Mouse (Mus musculus): ENCODE measurements around the gene Fnbp1. TPM values are rescaled to one million over a fixed set of nuclear protein-coding genes. Genes with fewer than 3 reads are reported as not detected.

Fnbp1 gene
- polyA plus RNA-seq, 1 experiment from 2014 or later, result 12.7 TPM

DNA sequence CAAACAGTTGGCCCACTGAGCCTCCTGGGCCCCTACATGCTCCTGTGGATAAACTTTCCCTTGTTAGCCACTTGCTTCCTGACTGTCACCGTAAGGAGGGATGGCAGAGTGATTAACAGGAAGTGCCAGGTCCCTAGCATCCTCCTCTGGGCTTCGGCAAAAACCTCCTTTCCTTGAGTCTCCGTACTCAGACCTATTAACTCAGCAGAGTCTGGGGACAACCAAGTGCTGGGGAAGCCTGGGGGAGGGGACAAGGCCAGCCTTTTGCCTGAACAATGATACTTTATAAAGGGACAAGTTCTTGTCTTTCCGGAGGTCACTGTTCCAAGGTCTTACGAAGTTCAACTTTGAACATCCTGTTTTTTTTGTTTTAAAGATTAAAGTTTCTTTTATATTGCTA is 54.7 kb downstream of the Fnbp1 start:
- Histone ChIP-seq H3K9ac (no peak overlapping the region), H3K27ac (no peak overlapping the region), H3K4me1 (peaks cover 34% of the 10 kb centered on the region), H3K4me3 (no peak overlapping the region), H3K9me3 (replicated peaks) (no peaks in the 10 kb centered on the region), H3K27me3 (no peaks in the 10 kb centered on the region), H3K36me3 (ENCODE audit: poor library complexity, severe bottlenecking) (peaks cover 18% of the 10 kb centered on the region), H3K4me2 (no peak overlapping the region)
- no peak for ATAC-seq
- 48% methylated on average over 5 of the region's 5 CpGs for WGBS

DNA sequence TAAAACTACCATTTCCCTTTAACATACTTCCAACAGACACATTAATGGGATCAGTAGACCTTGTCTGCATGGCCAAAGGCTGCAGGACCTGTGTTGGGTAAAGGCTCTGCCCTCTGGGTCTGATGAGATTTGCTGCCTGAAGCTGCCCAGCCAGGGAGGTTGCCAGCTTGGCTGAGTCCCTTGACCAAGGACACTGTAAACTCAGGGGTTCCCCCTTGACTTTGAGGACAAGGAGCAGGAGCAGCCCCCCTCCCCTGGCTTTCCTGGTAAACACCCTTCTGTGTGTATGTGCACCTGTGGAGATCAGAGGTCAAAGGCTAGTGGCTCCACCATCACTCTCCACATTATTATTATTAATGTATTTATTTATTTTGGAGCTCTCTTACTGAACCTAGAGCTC is 55.3 kb downstream of the Fnbp1 start:
- ATAC-seq, result no peak
- Histone ChIP-seq H3K36me3 (ENCODE audit: poor library complexity, severe bottlenecking) (peaks cover 18% of the 10 kb centered on the region), H3K4me3 (no peak overlapping the region), H3K27ac (no peak overlapping the region), H3K27me3 (no peaks in the 10 kb centered on the region), H3K4me2 (no peak overlapping the region), H3K4me1 (peaks cover 34% of the 10 kb centered on the region), H3K9me3 (replicated peaks) (no peaks in the 10 kb centered on the region), H3K9ac (no peak overlapping the region)

DNA sequence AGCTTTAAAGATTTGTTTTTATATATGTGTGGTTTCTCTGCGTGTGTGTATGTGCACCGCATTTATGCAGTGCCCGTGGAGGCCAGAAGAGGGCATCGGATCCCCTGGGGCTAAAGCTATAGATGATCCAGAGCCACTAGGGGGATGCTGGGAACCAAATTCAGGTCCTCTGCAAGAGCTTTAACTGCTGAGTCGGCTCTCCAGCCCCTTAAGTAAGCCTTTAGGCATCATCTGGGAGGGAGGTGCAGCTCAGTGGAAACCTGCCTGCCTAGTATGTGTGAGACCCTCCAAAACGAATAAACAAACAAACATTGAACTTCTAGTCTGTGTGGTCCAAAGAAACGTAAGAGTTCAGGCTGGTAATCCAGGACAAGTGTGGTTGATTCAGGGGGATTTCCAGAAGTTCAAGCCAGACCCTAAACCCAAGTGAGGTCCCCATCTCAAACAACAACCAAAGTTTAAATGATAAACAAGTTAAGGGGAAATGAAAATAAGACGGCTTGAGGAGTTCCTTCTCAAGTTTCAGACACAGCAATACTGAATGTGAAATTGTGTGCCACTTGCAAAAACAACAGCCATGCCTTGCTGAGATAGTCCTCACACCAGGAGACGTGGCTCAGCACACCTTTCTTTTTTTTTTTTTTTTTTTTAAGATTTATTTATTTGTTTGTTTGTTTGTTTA is 57.5 kb downstream of the Fnbp1 start:
- H3K4me3 ChIP-seq, result no peak overlapping the region
- no peak overlapping the region for H3K27ac ChIP-seq
- no peak overlapping the region for H3K9ac ChIP-seq
- ATAC-seq, result no peak
- no peaks in the 10 kb centered on the region for H3K9me3 ChIP-seq (replicated peaks)
- peaks cover 21% of the 10 kb centered on the region for H3K36me3 ChIP-seq (ENCODE audit: poor library complexity, severe bottlenecking)
- H3K4me2 ChIP-seq, result no peak overlapping the region
- H3K27me3 ChIP-seq, result no peaks in the 10 kb centered on the region
- 94% methylated on average over 9 of the region's 9 CpGs for WGBS
- peaks cover 24% of the 10 kb centered on the region for H3K4me1 ChIP-seq

DNA sequence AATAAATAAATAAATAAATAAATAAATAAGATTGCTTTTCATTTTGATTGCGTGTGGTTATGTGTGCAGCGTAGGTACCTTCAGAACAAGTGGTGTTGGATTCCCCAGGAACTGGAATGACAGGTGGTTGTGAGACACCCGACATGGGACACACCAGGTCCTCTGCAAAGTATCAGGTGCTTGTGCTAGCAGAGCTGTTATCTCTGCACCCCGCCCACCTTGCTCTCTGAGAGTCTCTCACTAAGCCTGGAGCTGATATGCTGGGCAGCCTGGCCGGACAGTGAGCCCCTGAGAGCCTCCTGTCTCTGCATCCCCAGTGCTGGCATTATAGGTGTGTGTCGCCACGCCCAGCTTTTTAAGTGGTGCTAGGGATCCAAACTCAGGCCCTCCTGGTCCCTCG is 58.4 kb downstream of the Fnbp1 start:
- peaks cover 22% of the 10 kb centered on the region for H3K36me3 ChIP-seq (ENCODE audit: poor library complexity, severe bottlenecking)
- H3K27me3 ChIP-seq, result no peaks in the 10 kb centered on the region
- H3K4me3 ChIP-seq, result no peak overlapping the region
- no peak for ATAC-seq
- H3K9me3 ChIP-seq (replicated peaks), result no peaks in the 10 kb centered on the region
- H3K4me2 ChIP-seq, result no peak overlapping the region
- H3K4me1 ChIP-seq, result peaks cover 14% of the 10 kb centered on the region
- WGBS, result 95% methylated on average over 8 of the region's 8 CpGs
- H3K27ac ChIP-seq, result no peak overlapping the region
- no peak overlapping the region for H3K9ac ChIP-seq

DNA sequence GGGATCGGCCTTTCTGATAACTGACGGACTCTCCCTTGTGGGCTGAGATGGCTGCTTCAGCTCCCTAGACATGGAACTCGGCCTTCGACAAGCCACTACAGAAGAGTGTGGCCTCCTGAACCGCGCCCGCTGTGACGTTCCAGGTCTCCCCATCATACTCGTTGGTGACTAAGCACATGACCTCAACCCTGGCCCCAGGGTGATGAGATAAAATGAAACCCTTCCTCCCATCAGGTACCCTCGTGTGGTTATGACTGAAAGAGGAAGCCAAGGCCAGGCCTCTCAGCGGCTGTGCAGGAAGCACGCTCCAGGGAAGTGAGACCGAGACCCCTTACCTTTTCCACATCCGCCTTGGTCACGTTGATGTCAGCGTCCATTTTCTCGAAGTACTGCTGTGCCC is 59.2 kb downstream of the Fnbp1 start:
- no peak overlapping the region for H3K4me2 ChIP-seq
- WGBS, result 94% methylated on average over 17 of the region's 17 CpGs
- no peak overlapping the region for H3K27ac ChIP-seq
- H3K27me3 ChIP-seq, result no peaks in the 10 kb centered on the region
- peaks cover 22% of the 10 kb centered on the region for H3K36me3 ChIP-seq (ENCODE audit: poor library complexity, severe bottlenecking)
- H3K9me3 ChIP-seq (replicated peaks), result no peaks in the 10 kb centered on the region
- no peak overlapping the region for H3K9ac ChIP-seq
- 0 out of 2 replicates have a peak, but pooled peaks cover 7% of the 10 kb centered on the region for H3K4me1 ChIP-seq
- ATAC-seq, result no peak
- H3K4me3 ChIP-seq, result no peak overlapping the region

DNA sequence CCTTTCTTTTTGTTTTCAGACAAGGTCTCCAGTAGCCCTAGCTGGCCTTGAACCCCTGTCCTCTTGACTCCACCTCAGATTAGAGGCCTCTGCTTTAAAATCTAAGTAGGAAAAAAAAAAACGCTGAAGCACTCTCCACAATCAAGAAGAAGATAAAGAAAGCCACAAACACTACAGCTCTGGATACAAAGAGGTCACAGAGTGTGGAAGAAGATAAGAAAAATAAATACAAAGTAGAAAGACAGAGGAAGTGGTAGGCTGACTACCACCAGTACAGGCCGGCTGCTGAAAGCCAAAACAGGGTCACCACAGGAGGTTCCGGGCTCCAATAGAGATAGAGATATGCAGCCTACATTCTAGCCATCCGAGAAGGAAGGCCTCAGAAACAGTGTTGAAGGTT is 60.5 kb downstream of the Fnbp1 start:
- Histone ChIP-seq H3K9ac (no peak overlapping the region), H3K36me3 (ENCODE audit: poor library complexity, severe bottlenecking) (peaks cover 22% of the 10 kb centered on the region), H3K4me1 (no peaks in the 10 kb centered on the region), H3K27ac (no peak overlapping the region), H3K4me2 (no peak overlapping the region), H3K4me3 (no peak overlapping the region), H3K27me3 (no peaks in the 10 kb centered on the region), H3K9me3 (replicated peaks) (no peaks in the 10 kb centered on the region)
- no peak for ATAC-seq
- 83% methylated on average over 4 of the region's 4 CpGs for WGBS

DNA sequence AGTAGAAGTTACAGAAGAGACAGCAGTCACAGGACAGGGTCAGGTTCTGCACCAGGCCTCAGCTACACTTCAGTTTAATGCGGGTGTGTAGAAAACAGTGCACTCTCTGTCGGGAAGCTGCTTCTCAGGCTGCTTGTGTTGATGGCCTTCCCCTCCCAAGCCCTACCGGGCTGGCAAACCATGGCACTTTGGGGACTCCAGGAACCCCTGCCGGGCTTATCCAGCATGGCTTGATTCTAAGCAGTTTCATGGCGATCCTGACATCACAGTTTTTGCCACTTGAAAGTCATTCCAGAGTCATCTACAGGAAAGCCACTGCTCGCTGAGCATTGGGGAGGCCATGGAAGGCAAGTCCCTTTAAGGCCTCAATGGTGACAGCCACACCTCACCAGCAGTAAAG is 62.7 kb downstream of the Fnbp1 start:
- 76% methylated on average over 6 of the region's 6 CpGs for WGBS
- peaks cover 19% of the 10 kb centered on the region for H3K36me3 ChIP-seq (ENCODE audit: poor library complexity, severe bottlenecking)
- no peaks in the 10 kb centered on the region for H3K9me3 ChIP-seq (replicated peaks)
- H3K27me3 ChIP-seq, result no peaks in the 10 kb centered on the region
- ATAC-seq, result no peak
- no peak overlapping the region for H3K27ac ChIP-seq
- H3K4me3 ChIP-seq, result no peak overlapping the region
- H3K4me1 ChIP-seq, result no peaks in the 10 kb centered on the region
- H3K4me2 ChIP-seq, result no peak overlapping the region
- no peak overlapping the region for H3K9ac ChIP-seq

DNA sequence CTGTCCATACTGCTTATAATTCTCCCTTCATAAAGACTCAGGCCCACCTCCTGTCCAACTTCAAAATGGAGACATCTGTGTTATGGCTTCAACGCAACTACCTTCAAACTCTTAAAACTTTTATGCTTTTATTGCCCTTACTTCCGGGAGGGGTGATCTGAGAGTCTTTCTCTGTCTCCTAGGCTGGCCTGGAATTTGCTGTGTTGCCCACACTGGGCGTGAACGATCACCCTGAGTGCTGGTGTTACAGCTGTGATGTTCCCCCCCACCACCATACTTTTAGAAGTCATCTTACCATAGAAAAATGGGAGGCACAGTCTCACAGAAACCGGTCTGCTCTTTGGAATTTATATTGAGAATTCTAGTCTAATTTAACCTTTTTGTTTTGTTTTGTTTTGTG is 64.2 kb downstream of the Fnbp1 start:
- no peak for ATAC-seq
- H3K36me3 ChIP-seq (ENCODE audit: poor library complexity, severe bottlenecking), result peaks cover 11% of the 10 kb centered on the region; the same call in 1 of the 2 replicates
- H3K27me3 ChIP-seq, result no peaks in the 10 kb centered on the region
- H3K9ac ChIP-seq, result no peak overlapping the region
- no peaks in the 10 kb centered on the region for H3K9me3 ChIP-seq (replicated peaks)
- no peak overlapping the region for H3K27ac ChIP-seq
- no peaks in the 10 kb centered on the region for H3K4me1 ChIP-seq
- no peak overlapping the region for H3K4me2 ChIP-seq
- WGBS, result 90% methylated on average over 5 of the region's 5 CpGs
- H3K4me3 ChIP-seq, result no peak overlapping the region

DNA sequence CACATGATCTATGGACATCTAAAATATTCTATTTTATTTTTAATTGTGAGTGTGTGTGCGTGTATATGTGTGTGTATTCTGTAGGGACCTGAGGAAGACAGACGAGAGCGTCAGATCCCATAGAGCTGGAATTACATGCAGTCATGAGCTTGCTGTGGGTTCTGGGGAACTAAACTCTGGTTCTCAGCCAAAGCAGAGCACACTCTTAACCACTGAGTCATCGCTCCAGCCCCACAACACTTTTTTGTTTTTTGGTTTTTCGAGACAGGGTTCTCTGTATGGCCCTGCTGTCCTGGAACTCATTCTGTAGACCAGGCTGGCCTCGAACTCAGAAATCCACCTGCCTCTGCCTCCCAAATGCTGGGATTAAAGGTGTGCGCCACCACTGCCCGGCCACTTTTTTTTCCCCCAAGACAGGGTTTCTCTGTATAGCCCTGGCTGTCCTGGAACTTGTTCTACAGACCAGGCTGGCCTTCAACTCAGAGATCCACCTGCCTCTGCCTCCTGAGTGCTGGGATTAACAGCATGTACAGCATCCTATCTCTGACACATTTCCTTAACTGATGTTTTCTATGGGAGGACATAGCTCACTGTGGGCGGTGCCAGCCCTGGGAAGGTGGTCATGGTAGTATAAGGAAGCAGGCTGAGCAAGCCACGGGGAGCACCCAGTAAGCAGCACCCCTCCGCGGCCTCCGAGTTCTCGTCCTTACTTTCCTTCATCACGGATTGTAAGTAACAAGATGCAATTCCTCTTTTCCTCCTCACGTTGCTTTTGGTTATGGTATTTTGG is 65.3 kb downstream of the Fnbp1 start:
- no peaks in the 10 kb centered on the region for H3K27me3 ChIP-seq
- H3K4me3 ChIP-seq, result no peak overlapping the region
- no peak overlapping the region for H3K4me2 ChIP-seq
- H3K36me3 ChIP-seq (ENCODE audit: poor library complexity, severe bottlenecking), result peaks cover 8% of the 10 kb centered on the region; the same call in 1 of the 2 replicates
- H3K4me1 ChIP-seq, result no peaks in the 10 kb centered on the region
- no peak overlapping the region for H3K9ac ChIP-seq
- H3K27ac ChIP-seq, result no peak overlapping the region
- 97% methylated on average over 16 of the region's 16 CpGs for WGBS
- no peak for ATAC-seq
- H3K9me3 ChIP-seq (replicated peaks), result no peaks in the 10 kb centered on the region

DNA sequence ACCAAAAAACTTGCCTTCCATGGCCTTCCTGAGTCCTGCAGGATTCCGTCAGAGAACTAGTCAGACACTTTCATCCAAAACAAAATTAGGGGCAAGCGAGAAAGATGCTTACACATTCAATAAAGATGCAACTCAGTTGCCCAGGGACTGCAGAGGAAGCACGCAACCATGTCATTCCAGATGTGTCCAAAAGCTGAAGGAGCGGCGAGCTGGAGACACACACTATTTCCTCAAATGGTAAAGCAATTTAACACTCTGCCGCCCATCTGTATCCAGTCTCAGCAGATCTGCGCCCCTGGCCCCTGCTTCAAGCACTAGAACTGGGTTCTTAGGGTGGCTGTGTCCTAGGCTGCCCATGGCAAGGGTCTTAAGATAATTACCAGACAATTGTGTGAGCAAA is 66.0 kb downstream of the Fnbp1 start:
- no peaks in the 10 kb centered on the region for H3K9me3 ChIP-seq (replicated peaks)

DNA sequence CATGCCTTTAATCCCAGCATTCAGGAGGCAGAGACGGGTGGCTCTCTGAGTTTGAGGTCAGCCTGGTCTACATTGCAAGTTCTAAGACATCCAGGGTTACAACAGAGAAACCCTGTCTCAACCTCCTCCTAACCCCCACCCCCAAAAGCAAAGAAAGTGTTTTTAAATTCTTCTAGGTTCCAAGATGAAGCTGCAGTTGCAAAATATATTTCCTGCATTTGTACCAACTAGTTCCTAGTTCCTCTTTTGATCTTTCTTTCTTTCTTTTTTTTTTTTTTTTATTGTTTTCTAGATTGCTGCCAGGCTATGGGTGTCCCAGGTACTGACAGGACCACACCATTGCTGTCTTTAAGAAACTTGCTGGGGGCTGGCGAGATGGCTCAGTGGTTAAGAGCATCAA is 66.6 kb downstream of the Fnbp1 start:
- 96% methylated on average over 2 of the region's 2 CpGs for WGBS
- Histone ChIP-seq H3K27me3 (no peaks in the 10 kb centered on the region), H3K9me3 (replicated peaks) (no peaks in the 10 kb centered on the region)

More for the DNA sequence above, 66.0 kb downstream of the Fnbp1 start:
- Histone ChIP-seq H3K4me2 (no peak overlapping the region), H3K27me3 (no peaks in the 10 kb centered on the region), H3K36me3 (ENCODE audit: poor library complexity, severe bottlenecking) (peaks cover 8% of the 10 kb centered on the region; the same call in 1 of the 2 replicates), H3K4me1 (no peaks in the 10 kb centered on the region), H3K27ac (no peak overlapping the region), H3K4me3 (no peak overlapping the region), H3K9ac (no peak overlapping the region)
- WGBS, result 95% methylated on average over 7 of the region's 7 CpGs
- ATAC-seq, result no peak

DNA sequence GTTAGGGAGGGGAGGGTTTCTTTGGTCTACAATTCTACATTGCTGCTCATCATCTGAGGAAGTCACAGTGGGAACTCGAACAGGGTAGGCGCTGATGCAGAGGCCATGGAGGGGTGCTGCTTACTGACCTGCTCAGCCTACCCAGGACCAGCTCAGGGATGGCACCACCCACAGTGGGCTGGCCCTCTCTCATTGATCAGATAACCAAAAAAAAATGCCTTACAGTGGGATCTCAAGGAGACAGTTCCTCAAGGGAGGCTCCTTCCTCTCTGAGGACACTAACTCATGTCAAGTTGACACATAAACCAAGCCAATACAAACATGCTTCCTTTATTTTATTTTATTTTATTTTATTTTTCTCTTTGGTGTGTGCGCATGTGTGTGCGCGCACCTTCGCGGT is 72.3 kb downstream of the Fnbp1 start:
- Histone ChIP-seq H3K27ac (peak overlapping the region; percentile 84), H3K36me3 (ENCODE audit: poor library complexity, severe bottlenecking) (peaks cover 4% of the 10 kb centered on the region; the same call in 1 of the 2 replicates), H3K4me1 (peaks cover 33% of the 10 kb centered on the region)

More for the DNA sequence above, 66.6 kb downstream of the Fnbp1 start:
- no peaks in the 10 kb centered on the region for H3K4me1 ChIP-seq
- H3K4me2 ChIP-seq, result no peak overlapping the region
- H3K9ac ChIP-seq, result no peak overlapping the region
- H3K27ac ChIP-seq, result no peak overlapping the region
- no peak overlapping the region for H3K4me3 ChIP-seq
- no peak for ATAC-seq
- peaks cover 8% of the 10 kb centered on the region; the same call in 1 of the 2 replicates for H3K36me3 ChIP-seq (ENCODE audit: poor library complexity, severe bottlenecking)

More for the DNA sequence above, 72.3 kb downstream of the Fnbp1 start:
- Histone ChIP-seq H3K27me3 (no peaks in the 10 kb centered on the region), H3K9ac (no peak overlapping the region), H3K4me3 (no peak overlapping the region), H3K9me3 (replicated peaks) (no peaks in the 10 kb centered on the region), H3K4me2 (no peak overlapping the region)
- no peak for ATAC-seq
- WGBS, result 86% methylated on average over 7 of the region's 7 CpGs

Measured in forebrain, embryonic 13.5 days (tissue).